Mouse (Mus musculus): Measurements from ENCODE around the gene Lsm4. TPM values are rescaled to one million over a fixed set of nuclear protein-coding genes. Genes with fewer than 3 reads are reported as not detected.

Lsm4 gene
- polyA plus RNA-seq, 1 experiment: 88.0 TPM

- Histone ChIP-seq H3K4me1 (ENCODE audit: control insufficient read depth) (peaks cover 66% of the 10 kb centered on the region), H3K4me3 (replicated peaks) (peak overlapping the region; percentile 53), H3K9me3 (ENCODE audit: control insufficient read depth, low read length) (no peaks in the 10 kb centered on the region), H3K27me3 (ENCODE audit: control insufficient read depth) (peaks cover 17% of the 10 kb centered on the region), H3K36me3 (ENCODE audit: control insufficient read depth) (no peaks in the 10 kb centered on the region)
- TF ChIP-seq TAL1 (IDR thresholded peaks at IDR 0.05; ENCODE audit: low read length) (no peak), GATA1 (IDR thresholded peaks at IDR 0.05; ENCODE audit: low read length) (no peak)
Observed at GRCm38 (mm10) chr8:70695318-70696018, 22.4 kb downstream of the Lsm4 start.

- peaks cover 74% of the 10 kb centered on the region for H3K4me1 ChIP-seq (ENCODE audit: control insufficient read depth)
- peak overlapping the region; percentile 53 for H3K4me3 ChIP-seq (replicated peaks)
- H3K9me3 ChIP-seq (ENCODE audit: control insufficient read depth, low read length): no peaks in the 10 kb centered on the region
- H3K36me3 ChIP-seq (ENCODE audit: control insufficient read depth): peaks cover 1% of the 10 kb centered on the region
- TF ChIP-seq TAL1 (IDR thresholded peaks at IDR 0.05; ENCODE audit: low read length): no peak
- TF ChIP-seq GATA1 (IDR thresholded peaks at IDR 0.05; ENCODE audit: low read length): no peak
- H3K27me3 ChIP-seq (ENCODE audit: control insufficient read depth): peaks cover 15% of the 10 kb centered on the region
Observed at GRCm38 (mm10) chr8:70696019-70696885, 23.2 kb downstream of the Lsm4 start.

DNA sequence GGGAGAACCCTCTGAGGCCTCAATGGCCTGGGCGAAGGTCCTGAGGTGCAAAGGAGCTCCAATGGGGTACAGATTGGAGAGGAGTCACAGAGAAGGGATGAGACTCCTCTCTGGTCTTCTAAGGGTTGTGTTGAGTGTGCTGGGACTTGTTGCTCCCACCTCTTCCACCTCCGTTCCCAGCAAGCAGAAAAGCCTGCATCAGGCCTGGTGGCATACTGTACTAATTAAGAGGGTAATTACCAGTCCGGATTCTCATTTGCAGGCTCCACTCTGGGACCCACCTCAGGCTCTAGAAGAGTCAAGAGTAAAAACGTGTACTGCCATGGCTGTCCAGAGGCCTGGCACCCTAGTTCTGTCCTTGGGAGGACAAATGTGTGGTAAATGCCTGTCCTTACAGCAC lies 23.9 kb downstream of the Lsm4 start:
- Histone ChIP-seq H3K4me1 (ENCODE audit: control insufficient read depth) (peaks cover 75% of the 10 kb centered on the region), H3K4me3 (replicated peaks) (peak overlapping the region; percentile 53), H3K9me3 (ENCODE audit: control insufficient read depth, low read length) (no peaks in the 10 kb centered on the region), H3K27me3 (ENCODE audit: control insufficient read depth) (peaks cover 8% of the 10 kb centered on the region), H3K36me3 (ENCODE audit: control insufficient read depth) (peaks cover 4% of the 10 kb centered on the region)
- TF ChIP-seq GATA1 (IDR thresholded peaks at IDR 0.05; ENCODE audit: low read length) (no peak), TAL1 (IDR thresholded peaks at IDR 0.05; ENCODE audit: low read length) (no peak)

DNA sequence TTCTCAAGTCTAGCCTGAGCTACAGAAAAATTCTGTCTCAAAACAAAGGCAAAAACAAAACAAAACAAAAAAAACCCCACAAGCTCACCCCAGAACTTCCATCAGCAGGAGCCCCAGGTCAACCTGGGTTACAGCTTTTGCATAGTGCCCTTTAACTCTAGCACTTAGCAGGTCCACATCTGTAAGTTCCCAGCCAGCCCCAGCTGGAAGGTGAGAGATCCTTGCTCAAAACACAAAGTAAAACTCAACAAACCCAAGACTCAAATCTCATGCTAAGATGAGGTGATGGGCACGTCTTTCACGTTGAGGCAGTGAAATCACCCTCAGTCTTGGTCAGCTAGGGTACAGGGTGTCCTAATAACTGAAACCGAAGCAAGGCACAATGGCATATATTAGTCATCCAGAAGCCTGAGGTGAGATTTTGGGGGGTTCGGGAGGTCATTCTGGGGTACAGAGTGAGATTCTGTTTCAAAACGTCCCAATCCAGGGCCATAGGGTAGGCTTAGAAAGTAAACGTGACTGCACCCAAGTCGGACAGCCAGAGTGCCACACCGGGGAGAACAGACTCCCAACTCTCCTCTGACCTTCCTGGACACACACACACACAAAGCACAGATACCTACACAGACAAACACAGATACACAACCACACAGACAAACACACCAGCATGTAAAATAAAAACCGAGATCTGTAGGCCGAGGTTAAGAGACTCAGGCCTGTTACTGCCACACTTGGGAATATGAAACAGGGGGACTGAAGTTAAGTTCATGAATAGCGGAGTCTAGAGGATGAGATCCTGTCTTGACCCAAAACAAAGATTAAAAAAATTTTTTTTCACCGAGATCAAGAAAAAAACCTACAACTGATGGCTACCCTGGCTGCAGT lies 24.6 kb downstream of the Lsm4 start:
- peaks cover 2% of the 10 kb centered on the region; the same call in 1 of the 2 replicates for H3K27me3 ChIP-seq (ENCODE audit: control insufficient read depth)
- H3K4me3 ChIP-seq (replicated peaks): peak overlapping the region; percentile 70
- peaks cover 72% of the 10 kb centered on the region for H3K4me1 ChIP-seq (ENCODE audit: control insufficient read depth)
- peaks cover 4% of the 10 kb centered on the region for H3K36me3 ChIP-seq (ENCODE audit: control insufficient read depth)
- H3K9me3 ChIP-seq (ENCODE audit: control insufficient read depth, low read length): no peaks in the 10 kb centered on the region
- no peak for TF ChIP-seq TAL1 (IDR thresholded peaks at IDR 0.05; ENCODE audit: low read length)
- no peak for TF ChIP-seq GATA1 (IDR thresholded peaks at IDR 0.05; ENCODE audit: low read length)

DNA sequence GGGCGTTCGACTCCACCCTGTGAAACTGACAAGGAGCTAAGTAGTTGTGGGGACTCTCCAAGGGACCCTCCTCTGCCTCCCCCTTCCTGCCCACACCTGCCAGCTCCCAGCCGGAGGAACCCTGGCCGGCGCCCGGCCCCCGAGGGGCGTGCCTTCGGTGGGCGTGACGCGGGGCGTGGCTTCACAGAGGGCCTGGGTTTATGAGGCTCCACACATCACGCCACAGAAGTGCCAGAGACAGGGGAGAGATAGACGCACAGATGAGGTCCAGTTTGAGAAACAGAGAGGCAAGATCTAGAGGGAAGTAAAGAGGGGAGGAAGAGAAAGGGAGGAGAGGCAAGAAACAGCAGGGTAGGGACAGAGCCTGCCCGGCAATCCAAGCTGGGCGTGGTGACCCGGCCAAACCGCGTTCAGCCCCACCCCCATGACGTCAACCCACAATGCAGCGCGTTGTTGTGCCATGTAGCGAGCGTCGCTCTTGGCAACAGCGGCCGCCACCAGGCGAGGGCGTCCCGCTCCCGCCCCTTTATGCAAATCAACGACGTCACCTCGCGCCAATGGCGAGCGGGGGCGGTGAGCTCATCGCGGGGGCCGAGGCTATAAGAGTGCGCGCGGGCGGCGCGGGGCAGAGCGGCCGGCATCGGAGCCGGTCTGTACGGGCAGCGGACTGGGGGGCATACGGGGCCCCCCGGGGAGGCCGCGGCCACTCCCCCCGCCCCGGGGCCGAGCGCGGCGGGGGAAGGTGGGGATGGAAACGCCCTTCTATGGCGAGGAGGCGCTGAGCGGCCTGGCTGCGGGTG lies 25.5 kb downstream of the Lsm4 start, which contains the start of gene Jund:
Jund (plus strand) TSS at position 640 of the 800 bp plus-strand sequence.
- H3K4me1 ChIP-seq (ENCODE audit: control insufficient read depth): peaks cover 70% of the 10 kb centered on the region
- H3K36me3 ChIP-seq (ENCODE audit: control insufficient read depth): peaks cover 4% of the 10 kb centered on the region
- TF ChIP-seq TAL1 (IDR thresholded peaks at IDR 0.05; ENCODE audit: low read length) (no peak), GATA1 (IDR thresholded peaks at IDR 0.05; ENCODE audit: low read length) (no peak)
- H3K4me3 ChIP-seq (replicated peaks): peak within 1 kb of the TSS; percentile 70
- H3K9me3 ChIP-seq (ENCODE audit: control insufficient read depth, low read length): no peaks in the 10 kb centered on the region
- H3K27me3 ChIP-seq (ENCODE audit: control insufficient read depth): no peaks in the 10 kb centered on the region; the same call in 1 of the 2 replicates

- peaks cover 65% of the 10 kb centered on the region for H3K4me1 ChIP-seq (ENCODE audit: control insufficient read depth)
Observed at GRCm38 (mm10) chr8:70699116-70699833, 26.2 kb downstream of the Lsm4 start.

DNA sequence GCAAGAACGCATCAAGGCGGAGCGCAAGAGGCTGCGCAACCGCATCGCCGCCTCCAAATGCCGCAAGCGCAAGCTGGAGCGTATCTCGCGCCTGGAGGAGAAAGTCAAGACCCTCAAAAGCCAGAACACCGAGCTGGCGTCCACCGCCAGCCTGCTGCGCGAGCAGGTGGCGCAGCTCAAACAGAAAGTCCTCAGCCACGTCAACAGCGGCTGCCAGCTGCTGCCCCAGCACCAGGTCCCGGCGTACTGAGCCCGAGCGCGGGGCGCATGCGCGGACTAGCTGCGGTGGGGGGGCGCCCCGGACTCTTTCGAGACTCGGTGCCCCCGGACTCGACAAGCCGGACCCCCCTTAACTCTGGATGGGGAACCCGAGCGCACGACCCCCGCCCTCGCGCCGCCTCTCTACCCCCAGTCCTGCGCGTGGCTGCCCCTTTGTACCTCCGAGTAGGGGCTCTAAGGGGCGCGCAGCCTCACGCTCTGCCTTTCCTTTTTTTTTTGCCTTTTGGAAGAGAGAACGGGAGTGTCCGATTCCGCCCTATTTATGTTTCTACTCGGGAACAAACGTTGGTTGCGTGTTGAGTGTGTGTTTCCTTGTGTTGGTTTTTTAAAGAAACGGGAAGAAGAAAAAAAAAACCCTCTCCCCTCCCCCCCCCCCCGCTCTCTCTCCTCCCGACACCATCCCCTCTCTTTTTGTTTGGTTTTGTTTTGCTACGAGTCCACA lies 26.9 kb downstream of the Lsm4 start:
- H3K9me3 ChIP-seq (ENCODE audit: control insufficient read depth, low read length): no peaks in the 10 kb centered on the region
- peaks cover 60% of the 10 kb centered on the region for H3K4me1 ChIP-seq (ENCODE audit: control insufficient read depth)
- peak overlapping the region; percentile 70 for H3K4me3 ChIP-seq (replicated peaks)
- H3K36me3 ChIP-seq (ENCODE audit: control insufficient read depth): peaks cover 4% of the 10 kb centered on the region
- TF ChIP-seq TAL1 (IDR thresholded peaks at IDR 0.05; ENCODE audit: low read length) (no peak), GATA1 (IDR thresholded peaks at IDR 0.05; ENCODE audit: low read length) (no peak)
- no peaks in the 10 kb centered on the region for H3K27me3 ChIP-seq (ENCODE audit: control insufficient read depth)

More at GRCm38 (mm10) chr8:70699116-70699833, 26.2 kb downstream of the Lsm4 start:
- Histone ChIP-seq H3K36me3 (ENCODE audit: control insufficient read depth) (peaks cover 4% of the 10 kb centered on the region), H3K27me3 (ENCODE audit: control insufficient read depth) (no peaks in the 10 kb centered on the region), H3K9me3 (ENCODE audit: control insufficient read depth, low read length) (no peaks in the 10 kb centered on the region), H3K4me3 (replicated peaks) (peak overlapping the region; percentile 70)
- TF ChIP-seq GATA1 (IDR thresholded peaks at IDR 0.05; ENCODE audit: low read length) (no peak), TAL1 (IDR thresholded peaks at IDR 0.05; ENCODE audit: low read length) (no peak)
